Mouse (Mus musculus): ENCODE measurements around the gene Osbp2.

Osbp2 gene

DNA sequence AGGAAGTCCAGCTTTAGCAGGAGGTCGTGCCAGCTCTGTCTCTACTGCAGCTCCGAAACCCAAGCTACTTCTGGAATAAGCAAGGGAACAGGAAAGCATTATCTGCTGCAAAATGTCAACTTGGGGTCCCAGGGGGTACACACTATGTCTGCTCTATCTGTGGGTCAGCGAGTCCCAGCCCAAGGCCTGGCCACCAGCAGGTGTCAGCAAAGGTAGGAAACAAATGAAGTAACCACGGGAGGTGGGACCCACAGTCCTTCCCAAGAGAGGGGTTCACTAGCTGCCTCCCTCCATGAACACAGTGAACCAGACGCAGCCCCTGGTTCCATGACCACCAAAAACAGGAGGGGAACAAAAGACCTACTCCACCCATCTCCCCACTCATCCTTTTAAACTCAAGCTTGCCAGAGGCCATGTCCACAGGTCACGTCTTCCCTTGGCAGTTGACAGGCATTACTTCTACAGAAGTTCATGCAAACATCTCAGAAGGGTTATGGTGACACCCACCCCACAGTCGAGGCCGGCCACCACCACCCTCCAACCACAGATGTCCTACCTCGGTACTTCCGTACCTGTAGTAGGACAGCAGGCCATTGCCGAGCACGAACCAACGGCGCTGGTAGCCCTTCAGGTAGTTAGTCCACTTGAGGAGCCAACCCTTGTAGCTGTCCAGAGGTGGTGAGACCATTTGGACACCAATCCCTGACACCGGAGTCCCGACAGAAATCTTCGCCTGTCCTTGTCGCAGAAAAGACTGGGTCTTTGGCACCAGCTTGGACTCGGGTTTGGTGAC, 846 bp downstream of the Osbp2 start:
- DNase-seq (ENCODE audit: low read depth, low spot score) = no peak

- no peak for DNase-seq (ENCODE audit: low read depth, low spot score)
Measured at GRCm38 (mm10) chr11:3860361-3860760, 3.3 kb downstream of the Osbp2 start.

GRCm38 (mm10) chr11:3859778-3860177, 3.9 kb downstream of the Osbp2 start:
- no peak for DNase-seq (ENCODE audit: low read depth, low spot score)

DNA sequence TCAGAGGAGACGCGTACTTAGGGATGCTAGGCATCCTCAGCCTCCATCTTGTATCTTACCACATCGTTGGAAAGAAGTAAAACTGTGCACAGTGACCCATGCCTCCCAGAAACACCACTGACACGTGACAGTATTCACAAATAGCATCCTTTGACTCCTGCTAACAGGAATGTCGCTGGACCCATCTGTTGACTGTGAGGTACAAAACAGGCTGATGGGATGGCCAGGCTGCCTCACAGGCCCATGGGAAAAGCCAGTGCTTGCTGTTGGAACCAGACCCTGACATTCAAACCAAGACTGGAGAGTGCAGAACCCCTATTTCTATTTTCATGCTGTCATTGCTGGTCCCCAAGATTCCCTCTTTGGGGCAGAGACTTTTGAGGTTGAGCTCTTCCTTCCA, 5.8 kb downstream of the Osbp2 start:
- no peak for DNase-seq (ENCODE audit: low read depth, low spot score)

GRCm38 (mm10) chr11:3855846-3856245, 7.9 kb downstream of the Osbp2 start:
- no peak for DNase-seq (ENCODE audit: low read depth, low spot score)

GRCm38 (mm10) chr11:3854156-3854555, 9.5 kb downstream of the Osbp2 start:
- DNase-seq (ENCODE audit: low read depth, low spot score) = no peak

DNA sequence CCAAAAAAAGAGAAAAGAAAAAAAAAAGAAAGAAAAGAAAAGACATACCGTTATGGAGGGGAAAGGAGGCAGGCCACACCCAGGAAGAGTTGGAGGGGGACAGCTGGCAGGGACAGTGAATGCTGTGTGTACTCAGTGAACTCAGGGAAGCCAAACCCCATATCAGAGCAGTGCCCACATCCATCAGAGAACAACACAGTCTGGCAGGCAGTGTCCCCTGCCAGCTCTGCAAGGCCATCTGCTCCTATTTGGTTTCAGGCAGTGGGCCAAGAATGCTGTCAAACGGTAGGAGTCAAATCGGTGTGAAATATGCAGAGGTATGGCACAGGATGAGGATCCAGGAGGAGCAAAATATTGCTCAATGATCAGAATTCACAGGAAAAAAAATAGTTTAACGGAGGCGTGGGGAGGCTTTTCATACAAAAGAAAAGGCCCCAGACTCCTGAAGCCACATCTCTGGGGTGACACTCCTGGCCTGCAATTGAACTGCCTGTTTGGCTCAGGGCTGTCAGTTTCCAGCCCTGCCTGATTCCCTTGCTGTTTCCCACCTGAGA, 10.1 kb downstream of the Osbp2 start:
- peak; percentile 32 for DNase-seq (ENCODE audit: low read depth, low spot score)

- no peak for DNase-seq (ENCODE audit: low read depth, low spot score)
Measured at GRCm38 (mm10) chr11:3853031-3853430, 10.7 kb downstream of the Osbp2 start.

DNA sequence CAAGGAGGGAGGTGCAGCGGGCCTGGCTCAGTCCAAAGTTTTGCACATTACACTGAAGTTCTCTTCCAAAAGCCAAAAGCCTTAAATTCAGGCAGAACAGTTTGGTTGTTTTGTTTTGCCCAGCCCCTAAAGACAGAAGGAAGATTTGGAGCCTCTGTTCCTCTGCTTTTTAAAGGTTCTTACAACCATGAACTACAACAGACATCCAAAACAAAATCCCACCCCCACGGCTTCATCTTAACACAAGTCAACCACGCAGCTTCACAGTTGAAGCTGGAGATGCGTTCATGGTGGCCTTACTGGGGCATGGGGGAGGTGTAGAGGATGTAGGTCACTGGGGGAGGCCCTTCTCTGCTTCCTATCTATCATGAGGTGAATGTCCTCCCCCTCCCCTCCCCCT, 11.8 kb downstream of the Osbp2 start:
- DNase-seq (ENCODE audit: low read depth, low spot score) = no peak

- no peak for DNase-seq (ENCODE audit: low read depth, low spot score)
Measured at GRCm38 (mm10) chr11:3850746-3851277, 12.9 kb downstream of the Osbp2 start.

DNA sequence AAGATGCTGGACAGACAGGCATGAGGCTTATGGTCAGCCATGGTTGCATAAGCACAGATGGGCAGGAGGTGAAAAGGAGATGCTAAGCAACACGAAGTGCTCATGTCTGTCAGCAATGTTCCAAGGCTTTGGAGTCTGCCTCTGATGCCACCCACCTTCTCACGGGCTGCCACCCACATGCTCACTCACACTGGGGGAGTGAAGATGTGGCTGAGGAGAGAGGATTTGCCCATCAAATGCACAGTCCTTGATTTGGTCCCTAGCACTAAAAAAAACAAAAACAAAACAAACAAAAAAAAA, 13.4 kb downstream of the Osbp2 start:
- no peak for DNase-seq (ENCODE audit: low read depth, low spot score)

DNA sequence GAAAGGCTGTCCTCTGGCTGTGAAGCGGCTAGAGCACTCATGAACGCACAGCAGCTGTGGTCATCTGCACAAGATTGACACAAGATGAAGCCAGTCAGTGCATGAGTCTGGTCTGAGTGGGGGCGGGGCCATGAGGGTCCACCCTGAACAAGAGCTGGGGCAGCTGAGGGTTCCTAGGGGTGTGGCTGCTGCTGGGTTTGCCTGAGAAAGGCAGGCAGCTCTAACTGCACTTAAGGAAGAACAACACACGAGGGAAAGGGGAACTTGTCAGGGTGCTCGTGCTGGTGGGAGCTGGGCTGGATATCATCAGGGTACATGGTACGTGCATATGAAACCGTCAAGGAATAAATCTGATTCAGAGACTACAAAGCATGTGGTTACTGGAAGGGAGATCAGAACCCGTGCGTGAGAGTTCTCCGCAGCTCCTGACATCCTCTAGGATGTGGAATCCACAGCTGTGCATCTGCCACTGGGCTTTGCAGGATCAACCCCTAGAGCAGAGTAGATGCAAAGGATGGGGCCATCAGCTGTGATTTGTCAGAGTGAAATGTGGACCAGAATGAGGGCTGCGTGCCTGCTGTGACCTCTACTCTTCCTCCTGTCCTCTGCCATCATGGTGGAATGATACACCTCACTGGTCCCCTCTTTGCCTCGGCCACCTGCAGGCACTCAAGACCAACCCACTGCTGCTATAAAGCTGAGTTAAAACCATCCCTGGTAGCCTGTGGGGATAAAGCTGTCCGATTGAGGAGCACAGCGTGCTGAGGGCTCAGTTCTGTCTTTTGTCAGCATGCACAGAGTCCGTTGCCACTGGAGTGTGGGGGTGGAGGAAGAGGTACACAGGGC, 14.0 kb downstream of the Osbp2 start:
- DNase-seq (ENCODE audit: low read depth, low spot score) = no peak

DNA sequence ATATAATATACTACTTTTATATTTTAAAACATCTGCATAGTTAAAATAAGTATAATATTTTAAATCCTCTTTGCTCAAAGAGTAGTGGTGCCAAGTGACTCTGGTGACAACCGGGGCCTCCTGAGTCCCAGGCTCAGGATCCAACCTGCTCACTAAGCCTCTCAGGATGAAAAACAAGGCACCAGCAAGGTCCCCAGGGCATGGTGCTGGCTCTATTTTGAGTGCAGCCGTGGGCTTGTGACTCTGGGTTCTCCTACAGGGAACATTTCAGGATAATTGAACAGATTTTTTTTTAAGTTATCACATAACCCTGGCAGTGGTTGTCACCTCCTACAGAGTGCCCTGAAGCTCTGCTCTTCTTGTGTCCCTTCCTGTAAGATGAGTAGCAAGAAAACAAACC, 17.4 kb downstream of the Osbp2 start:
- no peak for DNase-seq (ENCODE audit: low read depth, low spot score)

DNA sequence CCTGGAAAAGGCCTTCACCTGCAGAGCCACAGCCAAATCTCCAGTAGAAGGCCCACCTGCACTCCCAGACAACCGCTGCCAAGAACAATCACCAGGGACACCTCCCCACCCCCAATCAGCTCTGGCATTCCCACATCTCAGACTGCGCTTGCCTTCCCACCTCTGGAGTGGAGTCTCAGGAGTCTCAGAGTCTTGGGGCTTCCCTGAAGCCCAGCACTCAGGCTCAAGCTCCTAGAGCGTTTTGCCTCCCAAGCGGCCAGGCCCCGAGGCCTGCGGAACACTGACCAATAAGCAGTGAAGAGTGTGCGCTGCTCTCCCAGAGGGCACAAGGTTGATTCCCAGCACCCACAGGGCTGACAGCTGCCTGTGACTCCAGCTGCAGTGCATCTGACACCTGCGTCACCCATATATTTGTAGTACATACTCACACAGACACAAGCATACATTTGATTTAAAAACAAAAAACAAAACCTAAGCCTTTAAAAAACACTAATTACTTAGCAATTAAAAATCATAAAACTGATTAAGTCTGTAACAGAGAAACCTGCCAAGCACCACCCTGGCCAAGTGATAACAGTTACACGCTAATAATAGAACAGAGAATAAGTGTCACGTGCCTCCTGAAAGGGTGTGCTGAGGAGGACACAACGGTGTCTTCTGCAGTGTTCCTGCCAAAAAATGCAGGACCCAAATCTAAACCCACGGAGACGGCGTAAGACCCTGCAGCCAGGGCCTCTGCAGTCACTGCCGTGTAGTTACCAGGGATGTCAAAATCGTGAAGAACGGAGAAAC, 19.6 kb downstream of the Osbp2 start:
- no peak for DNase-seq (ENCODE audit: low read depth, low spot score)

DNA sequence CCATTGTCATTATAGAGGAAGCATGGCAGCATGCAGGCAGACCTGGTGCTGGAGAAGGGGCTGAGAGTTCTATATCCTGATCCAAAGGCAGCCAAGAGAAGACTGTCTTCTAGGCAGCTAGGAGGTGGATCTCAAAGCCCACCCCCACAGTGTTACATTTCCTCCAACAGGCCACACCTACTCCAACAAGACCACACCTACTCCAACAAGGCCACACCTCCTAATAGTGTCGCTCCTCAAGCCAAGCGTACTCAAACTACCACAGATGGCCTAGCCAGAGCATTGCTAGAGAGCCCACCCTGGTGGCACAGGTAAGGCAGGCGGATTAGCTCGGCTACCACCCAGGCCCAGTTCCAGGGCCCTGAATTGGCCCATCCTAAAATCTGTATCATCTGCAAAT, 28.4 kb downstream of the Osbp2 start:
- DNase-seq (ENCODE audit: low read depth, low spot score) = no peak

DNA sequence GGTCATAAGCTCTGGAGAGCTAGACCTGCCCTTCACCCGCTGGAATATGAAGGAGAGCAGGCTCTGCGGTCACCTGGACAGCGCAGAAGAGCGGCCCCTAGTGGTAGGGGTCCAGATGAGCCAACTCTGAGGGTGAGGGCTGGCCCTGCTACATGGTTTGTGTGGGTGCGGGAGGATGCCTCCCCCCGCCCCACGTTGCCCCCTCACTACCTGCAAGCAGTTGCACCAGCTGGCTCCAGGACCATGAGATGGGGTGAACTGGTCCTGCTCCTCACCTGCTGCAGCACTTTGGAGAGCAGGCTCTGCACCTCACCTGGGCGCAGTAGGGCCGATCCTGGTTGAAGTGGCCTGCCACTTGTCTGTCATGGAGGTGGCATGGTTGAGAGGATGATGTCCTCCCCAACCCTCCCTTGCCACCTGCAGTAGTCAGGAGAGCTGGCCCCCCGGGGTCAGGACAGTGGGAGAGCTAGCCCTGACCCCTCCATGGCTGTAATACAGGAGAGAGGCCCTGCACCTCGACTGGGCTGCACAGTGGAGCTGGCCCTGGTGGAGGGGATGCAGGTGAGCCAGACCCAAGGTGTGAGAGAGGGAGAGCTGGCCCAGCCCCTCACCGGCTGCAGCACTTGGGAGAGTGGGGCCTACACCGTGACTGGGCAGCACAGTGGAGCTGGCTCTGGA, 29.1 kb downstream of the Osbp2 start:
- no peak for DNase-seq (ENCODE audit: low read depth, low spot score)

GRCm38 (mm10) chr11:3833544-3834420, 29.9 kb downstream of the Osbp2 start:
- no peak for DNase-seq (ENCODE audit: low read depth, low spot score)

DNA sequence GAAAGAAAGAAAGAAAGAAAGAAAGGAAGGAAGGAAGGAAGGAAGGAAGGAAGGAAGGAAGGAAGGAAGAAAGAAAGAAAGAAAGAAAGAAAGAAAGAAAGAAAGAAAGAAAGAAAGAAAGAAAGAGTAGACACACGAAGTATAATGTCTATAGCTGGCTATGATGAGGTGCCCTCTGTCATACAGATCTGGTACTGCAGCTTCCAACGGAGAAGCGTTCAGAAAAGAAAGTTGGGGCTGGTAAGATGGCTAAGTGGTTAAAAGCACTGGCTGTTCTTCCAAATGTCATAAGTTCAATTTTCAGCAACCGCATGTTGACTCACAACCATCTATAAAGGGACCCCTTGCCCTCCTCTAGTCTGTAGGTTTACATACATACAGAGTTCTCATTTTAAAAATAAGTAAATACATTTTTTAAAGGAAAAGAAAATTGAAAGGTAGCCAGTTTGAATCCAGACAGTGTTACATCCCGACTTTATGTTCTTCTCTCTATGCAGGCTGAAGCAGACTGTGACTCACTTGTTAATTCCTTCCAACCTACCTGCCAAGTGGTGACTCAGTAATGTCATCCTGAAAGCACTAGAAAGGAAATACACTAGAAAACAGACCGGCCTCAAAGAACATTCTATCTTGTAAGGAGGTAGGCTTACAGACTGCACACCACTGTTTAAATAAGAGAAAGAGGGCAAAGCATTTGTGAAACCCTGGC, 31.4 kb downstream of the Osbp2 start:
- no peak for DNase-seq (ENCODE audit: low read depth, low spot score)

GRCm38 (mm10) chr11:3829736-3830135, 34.0 kb downstream of the Osbp2 start:
- no peak for DNase-seq (ENCODE audit: low read depth, low spot score)

DNA sequence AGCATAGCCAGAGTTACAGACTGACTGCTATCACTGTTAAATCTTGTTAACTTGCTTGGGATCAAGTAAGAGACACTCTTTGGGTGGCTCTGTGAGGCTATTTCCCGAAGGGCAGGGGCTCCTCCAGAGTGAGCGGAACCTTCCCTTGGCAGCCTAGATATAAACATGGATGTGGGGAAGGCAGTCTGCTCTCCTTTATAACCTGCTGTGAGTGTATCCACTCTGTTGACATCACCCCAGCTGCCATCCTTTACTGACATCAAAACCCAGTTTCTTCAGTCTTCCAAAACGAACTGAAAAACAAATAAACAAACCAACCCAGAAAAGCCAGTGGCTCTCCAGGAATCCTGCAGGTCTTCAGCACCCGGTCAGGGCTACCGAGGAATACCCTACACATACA, 39.6 kb downstream of the Osbp2 start:
- no peak for DNase-seq (ENCODE audit: low read depth, low spot score)

Data from skeletal muscle tissue, adult 2 months (tissue).